Mouse (Mus musculus) layer of hippocampus, postnatal 14 days (tissue): ENCODE measurements at regions not wholly inside any gene's neighbourhood (a gene's known extent, or its start where the extent isn't known, plus 50 kb on each side); places are given as distances from the start of the nearest gene placed in this dataset.

Experiments used
- DNase-seq, 2 experiments: peaks; one replicate each; pipeline ENCODE4 v3.0.0; 2021 to 2022; ENCODE audit warnings: low spot score in 2 of 2, mixed read lengths in 1 of 2

DNA sequence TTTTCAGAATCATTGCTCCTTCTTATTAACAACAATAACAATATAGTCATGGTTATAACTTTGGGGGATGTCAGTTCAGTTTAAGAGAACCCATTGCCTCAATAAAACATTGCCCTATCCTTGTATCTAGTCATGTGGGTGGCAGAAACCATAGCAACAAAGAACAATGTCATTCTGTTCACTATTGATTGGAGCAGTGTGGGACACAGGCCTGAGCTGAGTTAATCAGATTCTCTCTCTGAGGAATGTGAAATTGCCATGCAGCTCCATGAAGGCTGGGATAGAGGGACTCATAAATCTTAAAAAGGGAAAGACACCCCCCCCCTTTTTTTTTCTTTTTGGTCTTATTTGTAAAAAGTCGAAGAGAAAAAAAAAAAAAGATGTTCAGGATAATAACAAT is 165.4 kb upstream of the Pet2 start:
- peak in 1 of 2 experiments; percentile 0 for DNase-seq

DNA sequence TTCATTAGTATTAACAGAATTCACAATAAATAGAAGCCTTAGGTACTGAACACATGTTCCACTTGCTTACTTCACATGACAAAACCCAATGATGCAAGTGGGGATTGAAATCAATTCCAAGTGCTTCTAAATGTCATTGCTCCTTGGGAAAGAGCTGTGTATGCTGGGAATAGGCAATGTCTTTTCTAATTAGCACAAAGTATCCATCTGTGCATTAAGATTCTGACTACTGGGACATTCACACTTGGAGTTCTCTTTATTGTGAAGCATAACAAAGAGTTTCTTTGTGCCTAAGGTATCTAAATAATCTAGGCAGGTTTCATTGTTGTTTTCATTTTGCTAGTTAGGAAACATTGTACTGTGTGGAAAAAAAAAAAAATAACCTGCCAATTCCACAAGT is 149.8 kb upstream of the Pet2 start:
- no peak for DNase-seq
